Mouse (Mus musculus) large intestine, adult 2 months (tissue): ENCODE measurements around the gene Ncor1. TPM values are rescaled to one million over a fixed set of nuclear protein-coding genes. Genes with fewer than 3 reads are reported as not detected.
"Not testable (repeated sequence)": the region's sequence is repeated elsewhere in the genome, so short reads cannot be mapped to it uniquely, and the experiment has no call there.

Experiments used
- DNase-seq: peaks from one replicate; pipeline ENCODE4 v3.0.0-alpha.2; 2012; ENCODE audit warnings: low read depth, low spot score
- WGBS: fragments of 180-500 bp; shearing (Covaris S2); methylation state at CpG from one replicate; pipeline ENCODE4 v1.1.7; 2018; 5-methylcytosine and 5-hydroxymethylcytosine counted together
- polyA plus RNA-seq: library from polyadenylated mRNA; depleted of rRNA; stranded (reverse); fragments of >200 nt; gene quantifications from 2 replicates; pipeline ENCODE4 v1.2.3, GENCODE M21; 2012

The Ncor1 gene
- polyA plus RNA-seq, 1 experiment: 75.6 TPM

DNA sequence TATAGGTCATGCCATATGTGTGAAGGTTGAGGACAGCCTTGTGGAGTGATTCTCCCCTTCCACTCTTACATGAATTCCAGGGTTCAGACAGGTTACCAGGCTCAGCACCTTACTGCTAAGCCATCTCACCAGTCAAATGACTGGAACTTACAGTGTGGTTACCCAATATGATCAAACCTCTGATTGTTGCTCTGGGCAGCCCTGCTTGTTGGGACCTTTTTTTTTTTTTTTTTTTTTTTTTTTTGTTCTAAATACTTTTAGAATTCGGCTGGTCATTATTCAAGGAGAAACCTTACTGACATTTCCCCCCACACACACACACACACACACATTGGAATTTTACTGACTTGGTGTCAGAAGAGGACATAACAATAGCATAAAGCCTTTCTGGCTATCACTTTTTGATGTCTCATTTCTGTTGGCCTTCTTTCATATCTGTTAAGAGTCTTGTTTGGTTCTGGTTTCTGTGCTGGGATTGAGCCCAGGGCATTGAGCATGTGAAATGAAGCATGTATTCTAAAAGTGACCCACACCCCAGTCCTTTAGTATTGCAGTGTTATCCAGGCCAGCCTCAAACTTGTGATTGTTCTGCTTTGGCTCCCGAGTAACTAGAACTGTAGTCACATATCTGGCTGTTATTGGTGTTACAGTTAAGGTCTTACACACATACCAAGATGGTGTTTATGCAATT is 5.0 kb upstream of the Ncor1 start:
- 79% methylated on average over 2 of the region's 2 CpGs for WGBS
- DNase-seq: no peak

DNA sequence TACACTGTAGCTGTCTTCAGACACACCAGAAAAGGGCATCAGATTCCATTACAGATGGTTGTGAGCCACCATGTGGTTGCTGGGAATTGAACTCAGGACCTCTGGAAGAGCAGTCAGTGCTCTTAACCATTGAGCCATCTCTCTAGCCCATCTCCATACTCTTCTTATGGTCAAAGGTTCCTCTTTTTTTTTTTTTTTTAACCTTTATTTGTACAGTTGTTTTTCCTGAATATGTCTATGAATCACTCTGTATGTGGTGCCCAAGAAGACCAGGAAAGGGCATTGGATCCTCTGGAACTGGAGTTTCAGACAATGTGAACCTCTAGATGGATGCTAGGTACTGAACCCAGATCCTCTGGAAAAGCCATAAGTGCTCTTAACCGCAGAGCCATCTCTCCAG is 4.2 kb upstream of the Ncor1 start:
- not testable (repeated sequence) for DNase-seq
- 98% methylated on average over 1 of the region's 1 CpGs for WGBS

DNA sequence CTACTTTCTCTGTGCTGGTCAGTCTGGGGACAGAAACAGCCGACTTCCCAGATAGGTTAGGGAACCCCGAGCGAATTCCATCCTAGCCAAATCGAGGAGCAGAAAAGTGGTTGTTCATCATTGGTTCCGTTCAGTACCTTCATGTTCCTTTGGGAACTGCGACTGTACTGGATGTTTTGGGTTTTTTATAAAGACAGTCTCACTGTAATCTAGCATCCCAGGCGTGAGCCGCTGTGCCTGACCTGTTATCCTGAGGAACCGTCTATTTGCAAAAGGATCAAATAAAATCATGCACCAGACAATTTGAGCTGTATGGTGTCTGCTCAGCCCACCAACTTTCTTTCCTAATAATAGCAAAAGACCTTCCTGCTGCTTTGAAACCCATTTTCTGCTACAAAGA is 439 bp upstream of the Ncor1 start:
- no peak for DNase-seq
- WGBS: 2% methylated on average over 9 of the region's 9 CpGs

DNA sequence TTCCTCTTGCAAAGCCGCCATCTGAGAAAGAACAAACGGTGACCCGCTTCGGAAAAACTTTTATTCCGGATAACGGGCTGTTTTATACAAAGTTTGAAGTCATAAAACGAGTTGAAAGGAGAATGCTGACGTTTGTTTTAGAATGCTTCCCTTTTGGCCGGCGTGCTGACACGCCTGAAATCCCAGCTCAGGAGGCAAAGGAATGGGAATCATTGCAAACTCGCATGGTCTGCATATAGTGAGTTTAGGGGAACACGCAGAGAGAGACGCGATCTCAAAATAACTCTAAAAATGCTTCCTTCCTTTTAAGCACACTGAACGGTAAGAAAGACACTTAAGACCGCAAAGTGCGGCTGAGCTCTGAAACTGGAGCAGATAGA is 460 bp downstream of the Ncor1 start:
- WGBS: under 1% methylated on average over 18 of the region's 18 CpGs
- no peak for DNase-seq

DNA sequence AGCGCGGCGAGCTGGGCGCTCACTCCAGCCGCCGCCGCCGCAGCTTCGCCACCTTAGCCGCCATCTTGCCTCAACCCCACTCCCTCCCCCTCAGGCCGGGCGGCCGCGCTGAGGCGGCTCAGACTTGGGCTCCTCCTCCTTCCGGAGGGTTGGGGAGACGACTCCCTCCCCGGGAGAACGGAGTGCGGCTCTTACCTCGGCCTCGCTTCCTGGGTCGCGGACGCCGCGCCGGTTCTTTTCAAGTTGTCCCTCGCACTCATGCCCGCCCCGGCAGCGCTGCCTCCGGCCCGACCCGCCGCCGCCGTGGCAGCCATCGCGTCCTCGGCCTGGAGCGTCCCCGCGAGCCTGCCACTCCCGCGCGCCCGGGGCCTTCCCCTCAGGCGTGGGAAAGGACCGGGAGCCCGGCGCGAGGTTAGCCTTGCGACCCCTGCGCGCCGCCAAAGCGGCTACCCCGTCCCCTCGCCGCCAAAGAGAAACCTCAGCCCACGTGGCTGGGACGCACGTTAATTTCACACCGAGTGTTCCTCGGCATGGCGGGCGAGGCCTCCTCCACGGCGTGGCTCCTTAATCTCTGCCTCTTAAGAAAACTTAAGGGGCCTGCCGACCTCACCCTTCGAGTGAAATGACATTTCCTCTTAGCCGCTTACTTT is 975 bp downstream of the Ncor1 start:
- WGBS: under 1% methylated on average over 65 of the region's 73 CpGs
- peak; percentile 64 for DNase-seq

DNA sequence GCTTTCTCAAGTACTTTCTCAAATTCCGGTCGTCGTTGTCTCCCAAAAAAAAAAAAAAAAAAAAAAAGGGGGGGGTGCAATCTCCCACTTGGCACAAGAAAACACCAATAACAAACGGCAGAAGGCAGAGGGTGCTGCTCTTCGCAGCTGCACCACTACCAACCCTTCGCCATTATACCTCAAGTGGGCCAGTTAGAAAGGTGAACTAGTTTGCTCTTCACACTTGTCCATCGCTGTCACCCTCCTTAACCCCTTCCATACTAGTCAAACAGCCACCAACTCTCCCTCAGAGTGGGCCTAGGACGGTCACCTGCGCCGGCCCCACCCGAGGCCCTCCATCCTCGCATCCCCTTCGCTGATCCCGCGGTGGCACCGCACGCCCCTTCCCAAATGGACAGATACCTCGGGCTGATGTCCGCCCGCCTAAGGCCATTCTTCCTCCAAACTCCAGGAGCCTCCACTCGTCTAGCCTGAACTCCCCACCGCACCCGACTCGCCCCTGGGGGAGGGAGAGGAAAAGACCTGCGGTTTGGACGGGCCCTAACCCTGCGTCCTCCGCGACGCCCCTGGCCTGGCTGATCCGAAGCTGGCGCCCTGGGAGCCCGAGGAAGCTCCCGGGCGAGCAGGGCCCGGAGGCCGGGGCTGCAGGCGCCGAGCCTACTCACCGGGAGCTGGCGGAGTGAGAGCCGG is 1.7 kb downstream of the Ncor1 start:
- no peak for DNase-seq
- WGBS: 1% methylated on average over 42 of the region's 42 CpGs

DNA sequence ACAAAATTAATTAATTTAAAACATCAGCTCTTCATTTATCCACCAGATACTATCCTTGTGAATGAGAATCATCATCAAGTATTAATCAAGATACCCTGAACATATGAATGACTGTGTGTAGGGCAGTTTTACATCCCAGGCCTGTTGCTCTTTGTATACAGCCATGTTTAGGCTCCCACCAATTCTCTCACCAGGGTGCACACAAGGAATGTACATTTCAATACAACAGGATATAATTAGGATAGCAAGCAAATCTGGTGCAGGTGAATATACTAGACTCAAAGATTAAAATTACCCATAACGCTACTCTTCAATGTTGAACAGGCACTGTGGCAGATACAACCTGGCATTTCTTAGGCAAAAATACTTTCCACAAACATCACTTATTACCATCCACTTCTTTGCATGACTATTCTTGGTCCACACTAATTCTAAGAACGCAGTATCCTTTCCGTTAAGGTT is 2.3 kb downstream of the Ncor1 start:
- DNase-seq: no peak
- WGBS: 3% methylated on average over 3 of the region's 3 CpGs

DNA sequence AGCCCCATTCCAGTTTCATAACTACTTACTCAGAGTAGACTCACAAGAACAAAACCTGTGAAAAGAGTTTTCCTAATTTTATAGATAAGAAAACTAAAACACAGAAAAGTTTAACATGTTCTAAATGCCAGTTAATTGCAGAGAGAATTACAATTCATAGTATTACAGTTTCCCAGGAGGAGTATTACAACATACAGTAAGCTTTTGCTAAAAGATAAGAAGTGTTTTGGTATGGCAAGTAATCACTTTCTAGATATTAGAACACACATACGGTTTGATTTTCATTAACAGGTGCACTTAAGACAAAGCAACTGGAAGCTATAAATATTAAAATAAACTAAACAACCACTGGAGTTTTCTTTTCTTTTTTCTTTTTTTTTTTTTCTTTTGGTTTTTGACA is 3.1 kb downstream of the Ncor1 start:
- no peak for DNase-seq
- 21% methylated on average over 1 of the region's 1 CpGs for WGBS

DNA sequence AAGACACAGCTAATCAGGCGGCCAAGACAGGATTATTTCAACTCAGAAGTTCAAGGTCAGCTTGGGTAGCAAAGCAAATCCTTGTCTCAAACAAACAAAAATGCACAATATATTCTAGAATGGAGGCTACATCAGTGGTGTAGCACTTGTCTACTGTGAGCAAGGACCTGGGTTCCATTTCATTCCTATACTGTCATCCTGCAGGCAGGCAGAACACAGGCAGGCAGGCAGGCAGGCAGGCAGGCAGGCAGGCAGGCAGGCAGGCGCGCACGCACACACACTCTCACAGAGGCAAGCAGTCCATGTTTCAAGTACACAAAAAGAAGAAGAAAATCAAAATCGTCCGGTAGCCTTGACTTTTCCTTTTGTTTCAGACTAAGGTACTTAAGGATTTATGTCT is 9.4 kb downstream of the Ncor1 start:
- WGBS: 84% methylated on average over 6 of the region's 6 CpGs
- DNase-seq: no peak

DNA sequence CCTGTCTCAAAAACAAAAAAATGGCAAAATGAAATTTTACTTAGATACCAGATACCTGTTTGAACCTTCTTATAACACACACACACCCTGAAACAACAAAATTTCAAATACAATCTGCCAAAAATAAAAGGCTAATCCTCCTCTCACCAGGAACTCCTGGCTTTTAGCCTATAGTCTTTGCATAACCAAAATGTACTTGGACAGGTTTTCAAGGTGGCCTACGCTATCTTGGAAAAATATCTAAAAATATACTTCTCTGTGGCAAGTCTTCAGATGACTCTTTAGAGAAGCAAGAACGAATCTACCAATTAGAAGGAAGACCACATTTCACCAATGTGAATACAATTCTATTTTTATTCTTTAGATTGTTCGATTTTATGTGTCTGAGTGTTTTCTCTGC is 12.5 kb downstream of the Ncor1 start:
- no peak for DNase-seq
- 88% methylated on average over 3 of the region's 3 CpGs for WGBS

DNA sequence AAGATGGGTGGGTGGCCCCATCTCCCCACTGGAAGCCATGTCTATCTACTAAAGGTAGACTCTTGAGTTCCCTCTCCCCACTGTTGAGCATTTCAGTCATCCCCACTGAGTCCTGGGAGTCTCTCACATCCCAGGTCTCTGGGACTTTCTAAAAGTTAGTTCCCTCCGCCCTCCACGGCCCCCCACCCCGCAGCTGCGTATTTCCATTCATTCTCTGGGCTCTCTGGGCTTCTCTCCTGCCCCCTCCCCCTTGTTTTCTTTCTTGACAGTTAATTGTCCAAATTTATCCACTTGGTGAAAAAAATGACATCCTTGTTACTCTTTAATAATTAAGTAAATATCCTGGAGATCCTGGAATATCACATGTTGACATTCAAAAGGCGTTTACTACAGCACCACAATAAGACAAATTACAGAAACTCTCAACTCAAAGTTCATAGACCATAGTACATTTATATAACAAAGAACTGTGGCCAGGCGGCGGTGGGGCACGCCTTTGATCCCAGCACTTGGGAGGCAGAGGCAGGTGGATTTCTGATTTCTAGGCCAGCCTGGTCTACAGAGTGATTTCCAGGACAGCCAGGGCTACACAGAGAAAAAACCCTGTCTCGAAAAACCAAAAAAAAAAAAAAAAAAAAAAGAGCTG is 17.5 kb downstream of the Ncor1 start:
- 79% methylated on average over 9 of the region's 9 CpGs for WGBS
- no peak for DNase-seq

DNA sequence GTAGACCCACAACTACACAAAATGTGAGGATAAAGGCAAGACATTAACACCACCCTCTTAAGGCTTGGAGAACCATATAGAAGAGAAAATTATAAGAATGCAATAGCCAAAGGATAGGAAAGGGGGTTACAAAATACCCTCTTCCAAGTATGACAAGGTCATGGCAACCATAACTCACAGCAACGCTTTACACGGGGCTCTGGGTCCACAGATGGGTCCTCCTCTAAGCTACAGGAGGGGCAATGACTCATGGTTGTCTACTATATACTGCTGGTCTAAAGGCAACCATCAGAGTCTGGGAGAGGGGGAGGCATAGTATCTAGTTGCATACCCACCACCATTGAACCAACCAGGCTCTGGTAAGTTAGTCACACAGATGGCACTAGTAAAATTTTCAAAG is 26.1 kb downstream of the Ncor1 start:
- 98% methylated on average over 2 of the region's 2 CpGs for WGBS
- no peak for DNase-seq

DNA sequence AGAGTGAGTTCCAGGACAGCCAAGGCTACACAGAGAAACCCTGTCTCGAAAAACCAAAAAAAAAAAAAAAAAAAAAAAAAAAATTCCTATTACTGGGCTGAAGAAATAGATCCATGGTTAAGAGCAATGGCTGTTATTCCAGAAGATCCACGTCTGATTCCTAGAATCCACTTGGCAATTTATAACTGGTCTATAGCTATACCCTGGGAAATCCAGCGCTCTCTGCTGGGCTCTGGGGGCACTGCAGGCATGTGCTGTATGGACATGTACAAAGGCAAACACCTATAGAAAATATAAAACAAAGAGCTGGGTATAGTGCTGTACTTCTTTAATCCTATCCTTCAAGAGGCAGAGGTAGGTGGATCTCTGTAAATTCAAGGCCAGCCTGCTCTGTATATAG is 31.2 kb downstream of the Ncor1 start:
- DNase-seq: no peak
- 77% methylated on average over 2 of the region's 3 CpGs for WGBS

DNA sequence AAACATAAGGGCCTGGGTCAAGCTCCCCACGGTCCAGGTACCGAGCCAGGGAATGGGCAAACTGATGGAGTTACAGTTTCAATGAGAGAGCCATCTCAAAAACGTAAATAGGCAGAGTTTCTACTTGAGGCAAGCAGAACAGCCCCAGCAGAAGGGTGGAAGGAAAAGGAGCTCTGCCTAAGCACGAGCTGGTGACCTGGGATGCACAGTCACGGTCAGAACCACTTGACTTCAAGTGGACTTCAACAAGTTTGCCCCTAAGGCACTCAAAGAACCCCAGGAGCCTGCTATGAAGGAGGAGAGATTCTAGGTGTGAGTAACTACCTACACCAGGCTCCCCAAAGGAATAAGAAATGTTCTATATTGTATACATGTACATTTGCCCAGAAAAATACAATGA is 32.1 kb downstream of the Ncor1 start:
- no peak for DNase-seq
- WGBS: 82% methylated on average over 5 of the region's 5 CpGs

DNA sequence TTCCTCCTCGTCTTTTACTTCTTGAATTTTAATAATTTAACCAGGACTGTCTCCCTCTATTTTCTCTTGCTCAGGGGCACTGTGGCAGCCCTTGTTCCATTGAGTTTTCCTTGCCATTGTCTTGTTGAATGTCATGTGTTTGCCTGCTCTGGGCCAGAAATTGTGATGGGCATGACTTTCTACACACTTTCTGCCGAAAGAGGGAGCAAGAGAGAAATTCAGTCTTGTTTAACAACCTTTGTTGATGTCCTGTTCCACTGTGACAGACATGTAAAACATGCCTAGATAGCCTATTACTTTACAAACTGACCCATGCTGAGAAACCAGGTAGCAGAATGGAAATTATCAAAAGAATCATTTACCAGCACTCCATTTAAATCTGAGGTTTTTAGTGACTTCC is 33.8 kb downstream of the Ncor1 start:
- 56% methylated on average over 2 of the region's 2 CpGs for WGBS
- peak; percentile 21 for DNase-seq

DNA sequence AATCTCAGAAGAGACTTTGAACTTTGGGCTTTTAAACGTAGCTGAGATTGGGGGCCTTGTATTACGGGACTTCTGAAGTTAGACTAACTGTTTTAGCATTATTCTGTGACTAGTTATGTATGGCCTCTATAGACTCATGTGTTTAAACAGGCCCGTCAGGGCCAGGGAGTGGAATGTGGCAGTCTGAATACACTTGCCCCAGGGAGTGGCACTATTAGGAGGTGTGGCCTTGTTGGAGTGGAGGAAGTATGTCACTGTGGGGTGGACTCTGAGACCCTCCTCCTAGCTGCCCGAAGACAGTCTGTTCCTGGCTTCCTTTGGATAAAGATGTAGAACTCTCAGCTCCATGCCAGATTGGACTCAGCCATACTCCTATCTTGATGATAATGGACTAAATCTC is 43.3 kb downstream of the Ncor1 start:
- WGBS: 73% methylated on average over 4 of the region's 4 CpGs
- DNase-seq: no peak

DNA sequence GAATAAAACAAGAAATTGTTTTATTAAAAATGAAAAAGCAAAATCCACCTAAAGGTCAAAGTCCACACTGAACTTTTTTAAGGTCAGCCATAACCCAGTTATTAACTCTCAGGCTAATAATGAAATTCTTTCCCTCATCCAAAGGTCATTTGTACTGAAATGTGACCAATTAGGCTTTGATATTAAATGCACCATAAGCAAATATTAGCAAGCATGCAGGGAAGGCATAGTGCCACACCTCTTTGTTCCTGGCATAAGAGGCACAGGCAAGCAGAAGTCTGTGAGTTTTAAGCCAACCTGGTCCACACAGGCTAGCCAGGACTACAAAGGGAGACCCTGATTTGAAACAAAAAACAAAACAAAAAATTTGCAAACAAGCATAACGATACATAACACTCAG is 48.7 kb downstream of the Ncor1 start:
- no peak for DNase-seq
- WGBS: 93% methylated on average over 1 of the region's 1 CpGs

DNA sequence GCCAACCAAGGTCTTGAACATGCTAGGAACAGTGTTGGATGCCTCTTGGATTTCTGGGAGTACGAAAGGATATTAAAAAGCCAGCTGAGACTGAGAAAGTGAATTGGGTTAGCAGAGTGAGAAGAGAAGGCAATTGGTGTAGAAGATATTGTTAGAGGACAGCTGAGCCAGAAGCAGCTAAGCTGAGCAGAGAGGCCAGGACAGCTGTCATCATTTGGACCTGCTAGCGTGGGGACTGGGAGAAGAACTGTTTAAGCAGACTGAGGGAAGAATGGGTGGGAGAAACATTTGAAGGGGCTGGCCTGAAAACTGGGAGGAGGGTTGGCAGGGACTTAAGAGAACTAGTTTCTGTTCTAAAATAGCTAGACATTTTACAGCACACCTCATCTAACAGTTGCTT is 49.5 kb downstream of the Ncor1 start:
- WGBS: 89% methylated on average over 2 of the region's 2 CpGs
- no peak for DNase-seq

DNA sequence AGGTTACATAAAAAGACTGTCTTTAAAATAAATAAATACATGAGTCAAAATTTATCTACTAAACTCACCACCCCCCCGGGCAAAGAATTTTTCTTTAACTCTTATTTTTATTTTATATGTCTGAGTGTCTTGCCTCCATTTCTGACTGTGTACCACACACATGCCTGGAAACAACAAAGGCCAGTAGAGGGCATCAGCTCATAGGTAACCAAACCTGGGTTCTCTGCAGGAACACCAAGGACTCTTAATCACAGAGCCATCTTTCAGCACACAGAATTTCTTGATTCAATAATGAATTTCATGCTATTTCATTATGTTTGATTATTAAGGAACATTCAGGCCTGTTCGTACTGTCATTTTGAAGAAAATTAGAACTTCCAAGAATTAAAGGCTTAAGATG is 61.9 kb downstream of the Ncor1 start:
- DNase-seq: peak; percentile 3
- 82% methylated on average over 2 of the region's 2 CpGs for WGBS

DNA sequence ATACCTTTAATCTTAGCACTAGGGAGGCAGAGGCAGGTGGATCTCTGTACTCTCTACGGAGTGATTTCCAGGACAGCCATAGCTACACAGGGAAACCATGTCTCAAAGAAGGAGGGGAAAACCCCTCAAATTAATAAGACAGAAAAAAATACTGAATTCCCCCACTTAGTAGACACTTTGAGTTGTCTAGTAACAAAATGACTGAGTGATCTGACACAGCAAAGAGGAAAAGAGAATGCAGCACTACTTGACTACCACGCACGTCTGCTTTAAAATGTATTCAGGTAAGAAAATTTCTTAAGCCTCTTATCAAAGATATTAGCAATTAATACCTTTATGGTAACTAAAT is 70.0 kb downstream of the Ncor1 start:
- 98% methylated on average over 3 of the region's 3 CpGs for WGBS

More for the DNA sequence above, 70.0 kb downstream of the Ncor1 start:
- DNase-seq: no peak
